Mouse (Mus musculus) B cell, adult 62 days (primary cell): ENCODE results near the gene Tsr2. TPM values are rescaled to one million over a fixed set of nuclear protein-coding genes. Genes with fewer than 3 reads are reported as not detected.

Experiments used
- total RNA-seq: library from RNA; stranded (reverse); gene quantifications from 4 replicates; pipeline ENCODE4 v1.2.4, GENCODE M21; 2023

The Tsr2 gene
- 38.4 to 44.5 TPM (median 41.4 TPM) in 4 replicates for total RNA-seq

GRCm38 (mm10) chrX:151096171-151097058 lies at the start of gene Tsr2:
Gene Tsr2, minus strand, starts transcription at chrX:151096543.

GRCm38 (mm10) chrX:151045850-151046249 lies 50.5 kb downstream of the Tsr2 start, which contains the start of gene Fgd1:
Gene Fgd1, plus strand, starts transcription at chrX:151046150.

Other genes starting within 250 kb of the Tsr2 start
- gene Gnl3l, start 79.2 kb downstream of the Tsr2 start, total RNA-seq = 56.4 to 60.8 TPM (median 59.7 TPM) in 4 replicates
- not detected in 4 replicates for gene Fgd1, start 50.4 kb downstream of the Tsr2 start, total RNA-seq
- not detected in 4 replicates for gene Wnk3, start 101.5 kb upstream of the Tsr2 start, total RNA-seq
- gene Fam120c, start 247.6 kb upstream of the Tsr2 start, total RNA-seq = 9.3 to 10.1 TPM (median 9.8 TPM) in 4 replicates